Mouse (Mus musculus) small intestine, adult 2 months (tissue): ENCODE measurements around the gene Rpl18.

Source experiments
- CTCF ChIP-seq: fragments of 200-500 bp; IDR thresholded peaks from 2 replicates; pipeline ENCODE4 v1.5.1; 2012; ENCODE audit warnings: low read depth, mild to moderate bottlenecking, control low read depth, inconsistent platforms, low read length, moderate library complexity, mixed read lengths; ENCODE audit not compliant: insufficient replicate concordance, insufficient read length; ENCODE audit errors: extremely low read depth
- POLR2A ChIP-seq: fragments of 200-500 bp; IDR thresholded peaks from 2 replicates; pipeline ENCODE4 v1.6.1; 2012; ENCODE audit warnings: low read depth, mild to moderate bottlenecking, control low read depth, inconsistent platforms, low read length, moderate library complexity

- peak; percentile 22; the same call in 1 of the 2 replicates for TF ChIP-seq CTCF
- no peak for TF ChIP-seq POLR2A
These were observed 52.2 kb downstream of the Rpl18 start for GRCm38 (mm10) chr7:45767500-45767899.
